Mouse (Mus musculus): ENCODE results near the gene Kcnip3. TPM values are rescaled to one million over a fixed set of nuclear protein-coding genes. Genes with fewer than 3 reads are reported as not detected.

Kcnip3 gene
- polyA plus RNA-seq, 1 experiment from 2014 or later, result 14.2 TPM

GRCm38 (mm10) chr2:127433487-127434295 is 88.2 kb downstream of the Kcnip3 start:
- Histone ChIP-seq H3K4me1 (replicated peaks; ENCODE audit: control insufficient read depth, insufficient read depth, low read length) (no peaks in the 10 kb centered on the region), H3K9me3 (ENCODE audit: control insufficient read depth, low read length) (no peaks in the 10 kb centered on the region), H3K4me3 (replicated peaks; ENCODE audit: low read length) (no peak overlapping the region), H3K9ac (no peak overlapping the region), H3K36me3 (replicated peaks; ENCODE audit: control insufficient read depth, insufficient read depth) (peaks cover 36% of the 10 kb centered on the region), H3K27ac (no peak overlapping the region), H3K27me3 (ENCODE audit: control insufficient read depth, insufficient read depth, low read length) (no peaks in the 10 kb centered on the region), H3K4me2 (replicated peaks) (no peak overlapping the region)
- no peak for DNase-seq (ENCODE audit: low spot score)
- 82% methylated on average over 9 of the region's 9 CpGs for WGBS
- no peak for ATAC-seq (ENCODE audit: low FRiP score)

- DNase-seq (ENCODE audit: low spot score) (peak; percentile 73), ATAC-seq (ENCODE audit: low FRiP score) (no peak)
- H3K4me3 ChIP-seq (replicated peaks; ENCODE audit: low read length), result no peak overlapping the region
- peaks cover 12% of the 10 kb centered on the region; the same call in 1 of the 2 replicates for H3K36me3 ChIP-seq (replicated peaks; ENCODE audit: control insufficient read depth, insufficient read depth)
- no peak overlapping the region for H3K9ac ChIP-seq
- no peaks in the 10 kb centered on the region for H3K27me3 ChIP-seq (ENCODE audit: control insufficient read depth, insufficient read depth, low read length)
- no peaks in the 10 kb centered on the region for H3K4me1 ChIP-seq (replicated peaks; ENCODE audit: control insufficient read depth, insufficient read depth, low read length)
- no peaks in the 10 kb centered on the region for H3K9me3 ChIP-seq (ENCODE audit: control insufficient read depth, low read length)
- WGBS, result 19% methylated on average over 3 of the region's 3 CpGs
- H3K4me2 ChIP-seq (replicated peaks), result no peak overlapping the region
- H3K27ac ChIP-seq, result no peak overlapping the region
Measured at GRCm38 (mm10) chr2:127430238-127430637, 91.7 kb downstream of the Kcnip3 start.

DNA sequence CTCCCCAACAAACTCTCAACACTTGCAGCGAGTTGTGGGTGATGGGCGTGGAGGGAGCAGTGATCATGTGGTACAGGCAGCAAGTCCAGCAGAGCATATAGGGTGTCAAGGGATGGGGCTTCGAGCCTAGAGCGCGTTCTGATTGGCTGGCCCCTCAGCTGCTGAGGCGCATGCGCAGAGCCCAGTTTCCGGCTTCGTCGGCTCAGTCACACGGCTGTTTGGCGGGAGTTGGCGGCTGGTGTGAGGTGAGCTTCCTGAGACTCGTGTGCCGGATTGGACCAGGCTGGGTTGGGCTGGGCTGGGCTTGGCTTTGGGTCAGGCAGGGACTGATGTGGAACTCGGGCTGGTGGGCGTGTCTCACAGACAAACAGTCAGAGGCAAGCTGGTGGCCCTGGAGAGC is 96.9 kb downstream of the Kcnip3 start, which contains the start of gene Gpat2:
Gpat2 (plus strand) TSS at position 223 of the 400 bp plus-strand sequence.
- Histone ChIP-seq H3K27ac (no peak within 1 kb of the TSS), H3K4me3 (replicated peaks; ENCODE audit: low read length) (no peak within 1 kb of the TSS), H3K36me3 (replicated peaks; ENCODE audit: control insufficient read depth, insufficient read depth) (no peaks in the 10 kb centered on the region), H3K4me1 (replicated peaks; ENCODE audit: control insufficient read depth, insufficient read depth, low read length) (no peaks in the 10 kb centered on the region), H3K9me3 (ENCODE audit: control insufficient read depth, low read length) (no peaks in the 10 kb centered on the region), H3K27me3 (ENCODE audit: control insufficient read depth, insufficient read depth, low read length) (no peaks in the 10 kb centered on the region), H3K9ac (no peak within 1 kb of the TSS), H3K4me2 (replicated peaks) (no peak within 1 kb of the TSS)
- ATAC-seq (ENCODE audit: low FRiP score), result no peak
- DNase-seq (ENCODE audit: low spot score), result no peak
- WGBS, result 88% methylated on average over 17 of the region's 17 CpGs

DNA sequence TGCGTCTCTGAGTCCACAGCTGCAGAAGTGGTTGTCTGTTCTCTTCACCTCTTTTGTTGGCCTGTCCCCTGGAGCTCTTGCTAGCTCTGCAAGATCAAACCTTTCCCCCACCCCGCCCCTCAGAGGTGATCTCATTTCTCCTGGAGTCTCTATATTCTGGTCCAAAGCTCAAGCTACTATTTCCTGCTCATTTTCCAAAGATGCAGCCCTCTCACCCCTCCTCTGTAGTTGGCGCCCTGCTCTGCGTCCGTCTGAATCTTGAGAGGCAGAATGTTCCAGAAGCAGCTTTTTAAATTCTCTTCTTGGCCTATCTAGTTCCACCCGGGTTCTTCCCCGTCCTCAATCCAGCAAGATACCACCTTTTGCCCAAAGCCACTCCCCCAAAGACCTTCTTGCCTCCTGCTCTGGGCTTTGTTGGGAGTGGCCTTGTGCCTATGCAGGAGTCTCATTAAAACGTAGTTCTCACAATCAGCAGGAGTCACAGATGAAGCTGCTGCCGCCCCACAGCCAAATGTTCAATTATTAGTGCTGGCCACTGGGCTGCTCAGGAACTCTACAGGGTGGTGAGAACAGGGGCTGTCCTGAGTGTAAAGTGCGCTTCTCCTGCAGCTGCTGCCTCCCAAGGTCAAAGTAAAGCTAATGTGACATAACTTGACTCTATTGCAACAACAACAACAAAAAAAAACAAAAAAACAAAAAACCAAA is 103.5 kb downstream of the Kcnip3 start:
- ATAC-seq (ENCODE audit: low FRiP score), result no peak
- 74% methylated on average over 10 of the region's 10 CpGs for whole genome bisulfite sequencing
- Histone ChIP-seq H3K9ac (no peak overlapping the region), H3K4me1 (replicated peaks; ENCODE audit: control insufficient read depth, insufficient read depth, low read length) (no peaks in the 10 kb centered on the region), H3K36me3 (replicated peaks; ENCODE audit: control insufficient read depth, insufficient read depth) (no peaks in the 10 kb centered on the region), H3K4me2 (replicated peaks) (no peak overlapping the region), H3K4me3 (replicated peaks; ENCODE audit: low read length) (no peak overlapping the region), H3K27ac (no peak overlapping the region), H3K27me3 (ENCODE audit: control insufficient read depth, insufficient read depth, low read length) (no peaks in the 10 kb centered on the region), H3K9me3 (ENCODE audit: control insufficient read depth, low read length) (no peaks in the 10 kb centered on the region)
- DNase-seq (ENCODE audit: low spot score), result no peak

DNA sequence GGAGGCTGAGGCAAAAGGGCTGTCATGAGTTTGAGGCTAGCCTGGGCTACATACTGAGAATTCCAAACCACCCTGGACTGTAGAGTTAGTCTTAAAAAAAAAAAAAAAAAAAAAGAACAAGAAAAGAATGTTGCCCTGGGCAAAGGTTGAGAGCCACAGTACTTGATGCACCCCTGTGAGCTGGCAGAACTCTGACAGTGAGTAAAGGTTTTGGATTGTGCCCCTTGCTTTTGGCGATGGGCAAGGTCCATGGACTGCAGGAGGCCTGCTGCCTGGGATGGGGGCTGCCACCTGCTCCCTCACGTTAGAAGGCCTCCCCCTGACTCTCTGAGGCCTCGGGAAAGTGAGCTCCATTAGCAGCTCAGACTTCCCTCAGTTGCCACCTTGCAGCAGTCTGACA is 105.2 kb downstream of the Kcnip3 start:
- Histone ChIP-seq H3K27ac (no peak overlapping the region), H3K4me3 (replicated peaks; ENCODE audit: low read length) (no peak overlapping the region), H3K9ac (no peak overlapping the region), H3K4me2 (replicated peaks) (no peak overlapping the region), H3K4me1 (replicated peaks; ENCODE audit: control insufficient read depth, insufficient read depth, low read length) (no peaks in the 10 kb centered on the region), H3K36me3 (replicated peaks; ENCODE audit: control insufficient read depth, insufficient read depth) (no peaks in the 10 kb centered on the region), H3K27me3 (ENCODE audit: control insufficient read depth, insufficient read depth, low read length) (no peaks in the 10 kb centered on the region), H3K9me3 (ENCODE audit: control insufficient read depth, low read length) (no peaks in the 10 kb centered on the region)
- DNase-seq (ENCODE audit: low spot score), result no peak
- WGBS, result 61% methylated on average over 3 of the region's 3 CpGs
- ATAC-seq (ENCODE audit: low FRiP score), result no peak

- Histone ChIP-seq H3K4me1 (replicated peaks; ENCODE audit: control insufficient read depth, insufficient read depth, low read length) (no peaks in the 10 kb centered on the region), H3K4me2 (replicated peaks) (no peak overlapping the region), H3K9me3 (ENCODE audit: control insufficient read depth, low read length) (no peaks in the 10 kb centered on the region), H3K36me3 (replicated peaks; ENCODE audit: control insufficient read depth, insufficient read depth) (no peaks in the 10 kb centered on the region), H3K27me3 (ENCODE audit: control insufficient read depth, insufficient read depth, low read length) (no peaks in the 10 kb centered on the region), H3K4me3 (replicated peaks; ENCODE audit: low read length) (no peak overlapping the region), H3K9ac (no peak overlapping the region), H3K27ac (no peak overlapping the region)
- ATAC-seq (ENCODE audit: low FRiP score), result no peak
- whole genome bisulfite sequencing, result 76% methylated on average over 10 of the region's 10 CpGs
- no peak for DNase-seq (ENCODE audit: low spot score)
Measured at GRCm38 (mm10) chr2:127415806-127416205, 106.1 kb downstream of the Kcnip3 start.

GRCm38 (mm10) chr2:127411126-127411525 is 110.8 kb downstream of the Kcnip3 start:
- Histone ChIP-seq H3K9ac (no peak overlapping the region), H3K27me3 (ENCODE audit: control insufficient read depth, insufficient read depth, low read length) (no peaks in the 10 kb centered on the region), H3K4me1 (replicated peaks; ENCODE audit: control insufficient read depth, insufficient read depth, low read length) (no peaks in the 10 kb centered on the region), H3K4me3 (replicated peaks; ENCODE audit: low read length) (no peak overlapping the region), H3K36me3 (replicated peaks; ENCODE audit: control insufficient read depth, insufficient read depth) (no peaks in the 10 kb centered on the region), H3K27ac (no peak overlapping the region), H3K9me3 (ENCODE audit: control insufficient read depth, low read length) (no peaks in the 10 kb centered on the region), H3K4me2 (replicated peaks) (no peak overlapping the region)
- DNase-seq (ENCODE audit: low spot score) (no peak), ATAC-seq (ENCODE audit: low FRiP score) (no peak)
- 84% methylated on average over 6 of the region's 6 CpGs for WGBS

Other genes starting within 250 kb of the Kcnip3 start
- 12.5 and 15.2 TPM in 2 replicates for gene Dusp2, start 185.9 kb downstream of the Kcnip3 start, polyA plus RNA-seq (2014; fragmentation: Nextera tagmentation; extraction: Ambion mirVana)
- gene Astl, start 183.5 kb downstream of the Kcnip3 start, polyA plus RNA-seq (2014; fragmentation: Nextera tagmentation; extraction: Ambion mirVana), result not detected in 2 replicates
- gene Adra2b, start 158.9 kb downstream of the Kcnip3 start, polyA plus RNA-seq (2014; fragmentation: Nextera tagmentation; extraction: Ambion mirVana), result 0.53 and 0.79 TPM in 2 replicates
- gene Gpat2, start 96.9 kb downstream of the Kcnip3 start, polyA plus RNA-seq (2014; fragmentation: Nextera tagmentation; extraction: Ambion mirVana), result 0.07 and 0.08 TPM in 2 replicates
- 31.9 and 35.1 TPM in 2 replicates for gene Fahd2a, start 77.5 kb downstream of the Kcnip3 start, polyA plus RNA-seq (2014; fragmentation: Nextera tagmentation; extraction: Ambion mirVana)
- 0.04 TPM in 1 of 2 replicates, not detected in the other for gene Prom2, start 19.4 kb upstream of the Kcnip3 start, polyA plus RNA-seq (2014; fragmentation: Nextera tagmentation; extraction: Ambion mirVana)
- gene Zfp661, start 65.0 kb upstream of the Kcnip3 start, polyA plus RNA-seq (2014; fragmentation: Nextera tagmentation; extraction: Ambion mirVana), result 7.0 and 7.1 TPM in 2 replicates
- gene Mrps5, start 65.1 kb upstream of the Kcnip3 start, polyA plus RNA-seq (2014; fragmentation: Nextera tagmentation; extraction: Ambion mirVana), result 123 and 128 TPM in 2 replicates
- gene Mal, start 134.6 kb upstream of the Kcnip3 start, polyA plus RNA-seq (2014; fragmentation: Nextera tagmentation; extraction: Ambion mirVana), result 3.5 and 3.7 TPM in 2 replicates
- 1.3 and 1.4 TPM in 2 replicates for gene Mall, start 207.8 kb upstream of the Kcnip3 start, polyA plus RNA-seq (2014; fragmentation: Nextera tagmentation; extraction: Ambion mirVana)